Mouse (Mus musculus): ENCODE data around the gene Ank2.

The Ank2 gene

DNA sequence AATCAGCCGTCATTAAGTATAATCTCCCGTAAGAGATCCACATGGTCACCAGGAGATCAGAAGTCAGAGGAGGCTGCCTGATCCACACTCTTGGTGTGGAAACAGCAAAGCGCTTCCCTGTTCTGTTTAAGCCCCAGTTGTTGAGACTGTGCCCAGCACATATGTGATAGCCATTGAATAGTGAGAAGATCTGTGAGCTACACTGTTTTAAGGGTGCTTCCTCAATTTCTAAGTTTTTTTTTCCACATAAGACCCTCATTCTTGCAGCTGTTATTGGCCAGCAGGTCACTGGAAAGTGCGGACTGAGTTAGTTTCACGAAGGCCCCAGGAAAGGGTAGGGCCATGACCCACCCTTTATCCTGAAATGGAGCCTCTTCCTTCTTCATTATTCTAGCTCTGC, 216.9 kb downstream of the Ank2 start:
- no peak for DNase-seq

DNA sequence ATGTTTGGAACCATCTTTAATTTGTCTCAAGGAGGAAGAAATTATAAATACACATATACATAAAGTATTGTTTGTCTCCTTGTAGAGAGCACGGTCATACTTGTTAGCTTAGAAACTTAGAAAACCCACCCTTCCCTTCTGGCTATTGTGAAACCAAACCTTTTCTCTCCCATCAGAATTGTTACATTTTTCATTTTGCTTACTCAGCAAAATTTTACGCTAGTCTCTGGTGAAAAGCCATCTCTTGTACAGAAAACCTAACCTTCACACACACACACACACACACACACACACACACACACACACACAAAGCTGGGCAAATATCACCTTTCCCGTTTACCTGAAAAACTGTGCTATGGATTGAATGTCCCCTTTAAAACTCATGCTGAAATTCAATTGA, 217.8 kb downstream of the Ank2 start:
- DNase-seq = no peak

DNA sequence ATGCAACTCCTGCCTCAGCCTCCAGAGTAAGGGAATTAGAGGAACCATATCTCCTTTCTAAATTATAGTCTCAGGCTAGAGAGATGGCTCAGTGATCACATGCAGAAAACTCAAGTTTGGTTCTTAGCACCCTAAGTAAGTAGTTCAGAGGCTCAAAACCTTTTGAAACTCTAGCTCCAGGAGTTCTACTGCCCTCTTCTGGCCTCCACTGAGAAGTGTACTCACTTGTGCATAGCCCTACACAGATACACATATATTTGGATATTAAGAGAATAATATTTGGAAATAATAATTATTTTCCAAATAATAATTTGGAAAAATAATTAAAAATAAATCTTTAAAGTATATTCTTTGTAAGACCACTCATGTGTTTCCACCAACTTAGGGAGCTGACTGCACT, 218.8 kb downstream of the Ank2 start:
- DNase-seq = no peak

DNA sequence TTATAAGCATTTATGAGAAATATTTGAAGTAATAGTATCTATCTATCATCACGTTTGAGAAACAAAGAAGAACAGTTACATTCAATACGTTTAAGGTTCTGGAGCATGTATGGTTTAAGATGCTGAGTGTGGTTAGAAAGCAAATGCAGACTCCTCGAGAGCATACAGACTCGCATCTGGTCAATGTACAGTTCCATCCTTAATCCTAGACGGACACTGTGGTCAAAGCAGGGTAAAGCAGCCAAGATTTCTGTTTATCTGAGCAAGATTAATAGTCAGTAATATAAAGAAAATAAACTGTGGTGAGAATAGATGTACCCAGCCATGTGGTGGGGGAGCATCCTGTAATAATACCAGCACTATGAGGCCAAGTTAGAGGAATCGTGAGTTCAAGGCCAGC, 223.2 kb downstream of the Ank2 start:
- no peak for DNase-seq

DNA sequence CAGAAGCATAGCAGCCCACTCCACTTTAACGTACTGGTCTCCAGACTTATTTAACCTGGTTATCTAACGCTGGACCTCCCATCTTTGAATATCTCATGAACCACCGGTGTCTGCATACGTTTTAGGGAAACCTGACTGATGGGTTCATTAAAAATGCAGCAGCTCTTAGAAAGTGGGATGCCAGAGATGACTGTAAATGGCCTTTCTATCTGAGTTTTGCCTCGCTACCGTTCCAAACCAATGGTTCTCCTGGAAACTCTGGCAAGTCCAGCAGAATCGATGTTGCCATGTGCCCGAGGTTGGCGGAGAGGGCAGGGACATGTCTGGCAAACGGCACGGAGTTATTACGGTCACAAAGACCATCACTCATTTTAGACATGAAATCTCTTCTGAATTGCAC, 226.3 kb downstream of the Ank2 start:
- no peak for DNase-seq

DNA sequence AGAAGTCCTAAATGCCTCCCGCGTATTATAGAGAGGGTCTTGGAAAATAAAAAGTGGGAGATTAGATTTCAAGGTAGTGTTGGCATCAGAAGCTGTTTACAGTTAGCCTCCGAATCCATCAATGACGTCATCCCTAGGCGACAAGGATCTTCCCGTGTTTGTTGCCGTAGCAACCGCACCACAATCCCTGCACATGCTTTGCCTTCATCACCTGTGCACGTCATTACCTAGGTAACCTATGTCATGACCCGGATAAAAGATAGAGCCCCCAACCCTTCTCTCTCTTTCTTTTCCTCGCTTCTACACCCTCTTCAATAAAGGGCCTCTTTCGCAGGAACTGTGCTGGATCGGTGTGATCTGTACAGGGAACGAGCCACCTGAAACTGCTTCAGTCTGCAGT, 229.5 kb downstream of the Ank2 start:
- no peak for DNase-seq

DNA sequence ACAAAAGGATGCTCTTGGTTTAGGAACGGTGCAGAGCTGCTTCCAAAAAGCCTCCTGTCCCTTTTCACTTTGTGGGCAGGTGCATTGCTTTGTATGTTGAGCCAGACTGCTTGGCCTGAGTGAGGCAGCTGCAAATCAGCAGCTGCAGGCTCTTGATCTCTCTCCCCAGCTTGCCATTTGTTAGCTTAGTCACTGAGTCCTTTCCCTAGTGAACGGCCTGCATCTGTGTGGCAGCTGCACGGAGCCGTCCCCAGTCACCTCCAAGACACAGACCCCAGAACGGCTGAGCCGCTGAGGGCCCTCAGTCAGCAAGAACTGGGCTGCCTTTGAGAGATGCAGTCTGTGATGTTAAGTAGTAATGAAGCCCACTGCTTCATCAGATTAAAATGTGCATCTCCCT, 231.3 kb downstream of the Ank2 start:
- DNase-seq = no peak

DNA sequence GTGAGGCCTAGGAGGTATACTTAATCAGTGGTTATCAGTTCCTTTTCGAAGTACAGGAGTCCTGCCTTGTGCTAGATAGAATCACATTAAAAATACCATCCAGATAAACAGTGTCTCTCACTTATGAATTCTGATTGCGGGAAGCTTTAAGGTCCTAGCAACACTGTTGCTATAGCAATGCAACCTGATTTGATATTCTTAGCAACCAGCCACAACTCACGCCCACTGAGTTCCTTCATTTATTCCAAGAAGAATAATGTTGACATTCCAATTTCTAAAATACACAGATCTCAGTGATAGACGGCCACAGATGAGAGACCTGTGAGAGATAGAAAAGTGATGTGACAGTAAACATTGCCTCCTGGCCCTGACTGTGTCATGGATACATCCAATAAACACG, 233.4 kb downstream of the Ank2 start:
- no peak for DNase-seq

DNA sequence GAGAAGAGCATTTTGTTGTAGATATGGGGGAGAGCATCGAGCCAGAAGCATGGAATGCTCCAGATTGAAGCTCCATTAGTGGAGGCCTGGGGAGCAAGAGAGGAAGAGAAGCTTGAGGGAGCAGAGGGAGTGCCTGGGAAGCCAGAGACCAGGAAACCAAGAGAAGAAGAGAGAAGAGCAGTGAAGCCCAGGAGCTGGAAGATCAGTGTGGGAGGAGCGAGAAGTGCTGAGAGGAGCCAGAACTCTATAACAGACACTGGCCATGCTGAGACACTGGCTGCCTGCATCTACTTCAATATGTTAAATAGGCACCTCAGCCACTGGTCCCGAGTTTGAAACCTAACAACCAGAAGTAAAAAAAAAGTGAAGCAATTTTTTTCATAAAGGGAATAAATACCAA, 234.0 kb downstream of the Ank2 start:
- DNase-seq = no peak

DNA sequence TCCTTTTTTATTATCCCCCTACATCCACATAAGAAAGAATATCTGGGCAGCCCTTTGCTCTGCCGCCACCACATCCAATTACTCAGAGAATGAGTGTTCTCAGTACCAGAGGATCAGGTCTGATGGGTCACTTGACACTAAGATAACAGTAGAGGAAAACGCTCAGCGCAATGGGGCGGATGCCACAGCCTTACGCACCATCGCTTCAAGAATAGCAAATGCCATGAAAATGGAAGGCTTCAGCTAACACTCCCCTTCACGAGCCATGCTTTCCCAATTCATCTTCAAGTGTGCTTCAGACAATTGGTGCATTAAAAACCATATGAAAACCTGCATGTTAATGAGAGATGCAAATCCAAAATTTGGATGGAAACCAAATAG, 238.4 kb downstream of the Ank2 start:
- DNase-seq = peak; percentile 23 to 34

DNA sequence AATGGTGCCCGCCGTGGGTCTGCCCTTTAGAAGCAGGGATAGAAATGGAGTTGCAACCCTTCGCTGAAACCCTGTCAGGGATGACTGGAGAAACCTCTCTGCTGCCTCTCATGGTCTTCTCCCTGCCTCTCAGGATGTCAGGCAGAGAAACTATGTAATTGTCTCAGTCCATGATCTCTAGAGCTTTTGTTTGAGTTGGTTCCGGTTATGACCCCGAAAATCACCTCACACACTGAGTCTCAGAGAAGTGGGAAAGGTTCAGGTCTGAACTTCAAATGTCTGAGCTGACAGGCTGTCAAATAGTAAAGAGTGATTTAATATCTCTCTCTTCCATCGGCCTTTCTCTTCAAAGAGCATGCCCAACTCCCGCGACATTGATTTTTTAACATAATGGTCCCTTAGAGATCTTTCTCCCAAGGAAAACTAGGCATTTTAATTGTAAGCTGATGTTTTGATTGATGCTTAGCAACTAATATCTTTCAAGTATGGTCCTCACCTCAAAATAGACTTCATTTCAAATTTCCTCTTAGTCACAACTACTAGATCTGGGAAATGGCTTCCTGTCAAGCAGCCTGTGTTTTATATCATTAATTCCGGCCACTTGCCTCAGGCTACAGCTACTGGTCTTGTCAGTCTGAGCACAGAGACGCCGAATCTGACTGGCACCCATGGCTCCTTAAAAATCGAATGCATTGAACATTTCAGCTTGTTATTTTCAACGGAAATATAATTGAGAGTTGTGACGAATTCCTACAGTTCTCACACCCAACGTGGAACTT, 239.0 kb downstream of the Ank2 start:
- peak; percentile 15 to 29 for DNase-seq

DNA sequence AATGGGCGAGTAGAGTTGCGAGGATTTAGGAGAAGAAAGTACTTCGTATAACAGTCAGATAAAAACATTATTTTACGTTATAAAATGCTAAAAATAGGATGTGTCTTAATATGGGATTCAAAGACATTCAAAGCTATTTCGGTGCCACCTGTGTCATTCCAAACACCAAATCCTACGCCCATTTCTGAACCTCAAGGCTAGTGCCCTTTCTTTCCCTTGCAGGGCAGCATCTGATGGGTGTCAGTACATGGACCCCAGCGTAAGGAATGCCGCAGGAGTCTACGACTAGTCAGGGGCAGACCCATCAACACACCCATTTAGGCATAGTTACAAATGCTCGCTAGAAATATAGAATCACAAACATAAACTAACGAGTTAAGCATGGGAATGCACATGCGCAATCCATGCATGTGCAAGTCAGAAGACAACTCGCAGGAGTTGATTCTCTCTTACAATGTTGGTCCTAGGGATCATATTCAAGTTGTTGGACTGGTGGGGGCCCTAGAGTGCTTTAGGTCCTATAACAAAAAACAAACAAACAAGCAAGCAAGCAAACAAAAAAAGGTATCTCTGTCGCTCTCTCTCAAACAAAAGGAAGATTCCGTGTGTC, 240.6 kb downstream of the Ank2 start:
- DNase-seq = peak in 1 of 2 experiments; percentile 26

DNA sequence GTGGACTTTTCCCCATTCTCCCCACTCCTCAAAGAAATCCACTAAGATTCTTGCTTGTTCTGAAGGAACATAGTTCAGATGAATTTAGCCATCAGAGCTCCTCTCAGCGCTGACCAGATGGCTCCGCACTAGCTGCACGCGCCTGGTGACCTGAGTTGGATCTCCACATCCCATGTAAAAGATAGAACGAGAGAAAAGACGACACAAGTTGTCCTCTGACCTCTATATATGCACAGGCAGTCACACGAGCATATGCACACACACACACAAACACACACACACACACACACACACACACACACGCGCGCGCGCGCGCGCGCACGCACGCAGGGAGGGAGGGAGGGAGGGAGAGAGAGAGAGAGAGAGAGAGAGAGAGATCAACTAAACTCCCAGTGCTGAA, 241.2 kb downstream of the Ank2 start:
- DNase-seq = peak; percentile 60 to 62

DNA sequence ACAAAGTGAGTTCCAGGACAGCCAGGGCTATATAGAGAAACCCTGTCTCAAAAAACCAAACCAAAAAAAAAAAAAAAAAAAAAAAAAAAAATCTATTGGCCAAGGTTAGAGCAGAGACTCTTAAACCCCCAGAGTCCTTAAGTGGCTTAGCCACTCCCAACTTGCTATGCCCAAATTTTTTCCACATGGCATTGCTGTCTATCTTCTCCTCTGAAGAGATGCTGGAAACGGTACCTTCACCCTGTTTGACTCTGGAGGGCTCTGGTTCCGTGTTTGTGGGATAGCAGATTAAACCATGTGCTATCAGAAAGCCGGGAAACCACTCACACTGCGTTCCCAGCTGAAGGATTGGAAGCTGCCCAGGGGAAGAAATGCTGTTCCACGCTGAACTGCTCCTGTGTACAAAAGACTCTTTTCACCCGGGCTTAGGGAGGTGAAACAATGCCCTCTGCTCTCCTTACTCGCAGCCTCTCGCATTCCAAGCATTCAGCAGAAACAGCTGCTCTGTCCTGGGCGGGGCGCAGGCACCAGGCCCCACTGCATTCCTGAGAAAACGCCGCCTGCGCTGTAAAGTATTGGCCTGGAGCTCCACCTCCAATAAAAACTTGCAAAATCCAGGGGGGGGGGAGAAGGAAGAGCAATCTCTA, 241.7 kb downstream of the Ank2 start:
- DNase-seq = peak; percentile 74 to 75

DNA sequence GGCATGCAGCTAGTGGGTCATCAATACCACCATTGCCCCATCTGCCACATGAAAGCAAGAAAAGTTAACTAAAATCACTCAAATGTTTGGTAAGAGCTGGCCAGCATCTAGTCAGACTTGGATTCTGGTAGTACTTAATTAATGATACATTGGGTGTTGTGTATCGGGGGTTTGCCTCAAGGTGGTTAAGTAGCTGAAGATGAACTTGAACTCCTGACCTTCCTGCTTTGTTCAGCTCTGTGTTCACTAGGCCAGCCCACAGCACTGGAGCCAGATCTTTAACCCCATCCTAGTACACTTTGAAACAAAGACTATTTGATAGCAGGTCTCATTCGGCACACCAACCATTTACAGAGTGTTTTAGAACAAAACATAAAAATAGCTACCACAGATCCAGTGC, 242.5 kb downstream of the Ank2 start:
- DNase-seq = no peak

DNA sequence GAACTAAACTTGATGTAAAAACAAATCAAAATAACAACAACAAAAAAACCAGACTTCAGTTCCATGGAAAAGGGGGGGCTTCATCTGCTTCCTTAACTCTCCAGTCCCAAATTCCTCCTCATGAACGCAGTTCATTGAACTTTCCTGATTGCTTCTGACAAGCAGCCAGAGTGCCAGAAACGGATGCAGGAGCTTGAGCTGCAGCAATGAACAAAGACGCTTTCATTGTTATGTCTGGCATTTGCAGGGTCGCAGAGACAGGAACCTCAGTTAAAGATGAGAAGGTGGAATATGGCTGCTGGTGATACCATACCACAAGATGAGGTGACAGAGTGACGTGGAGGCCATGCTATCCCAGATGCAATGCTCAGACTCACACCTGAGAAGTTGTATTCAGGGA, 248.2 kb downstream of the Ank2 start:
- DNase-seq = no peak

DNA sequence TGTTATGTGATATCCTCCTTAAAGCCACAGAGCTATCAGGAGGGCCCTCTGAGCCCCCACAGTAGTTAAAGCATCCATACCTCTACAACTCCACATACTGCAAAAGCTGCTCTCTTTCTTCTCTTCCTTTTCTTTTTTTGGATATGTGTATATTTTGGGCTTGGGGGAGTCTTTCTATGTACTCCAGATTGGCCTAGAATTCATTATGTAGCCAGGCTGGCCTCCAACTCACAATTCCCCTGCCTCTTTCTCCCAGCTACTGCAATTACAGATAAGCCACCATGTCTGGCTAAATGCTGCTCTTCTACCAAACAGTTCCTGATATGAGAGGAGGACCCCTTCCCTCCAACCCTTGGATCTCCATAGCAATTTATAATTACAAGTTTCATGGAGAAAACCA, 250.5 kb downstream of the Ank2 start:
- DNase-seq = no peak

DNA sequence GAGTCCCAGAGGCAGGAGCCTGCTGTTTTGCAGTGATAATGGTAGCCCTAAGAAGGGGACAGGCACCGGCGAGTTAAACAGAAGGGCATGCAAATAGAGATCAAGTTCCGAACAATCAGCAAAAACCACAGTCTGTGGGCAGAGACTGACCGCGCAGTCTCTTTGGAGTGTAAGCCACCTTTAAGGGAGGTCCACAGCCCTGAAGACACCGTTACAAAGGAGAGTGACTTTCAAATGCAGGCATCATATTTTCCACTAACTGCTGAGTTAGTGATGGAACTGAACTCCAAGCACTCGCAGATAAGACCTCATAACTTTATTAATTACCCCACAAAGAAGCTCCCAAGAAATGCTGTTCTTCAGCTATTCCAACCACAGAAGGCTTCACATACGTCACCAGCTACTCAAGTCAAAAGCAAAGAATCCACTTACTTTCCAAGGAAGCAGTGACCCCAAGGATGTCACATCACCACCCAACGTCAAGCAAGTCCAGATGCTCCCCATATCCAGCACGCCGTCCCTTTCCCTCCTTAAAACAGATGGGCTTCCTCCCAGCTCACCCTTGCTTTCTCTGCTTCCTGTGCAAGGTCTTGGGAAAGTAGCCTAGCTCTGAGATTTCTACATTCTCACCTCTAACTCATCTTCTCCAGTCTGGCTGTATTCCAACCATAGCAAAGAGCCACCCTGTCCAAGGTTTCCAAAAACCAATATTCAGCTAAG, 252.0 kb downstream of the Ank2 start:
- DNase-seq = no peak

DNA sequence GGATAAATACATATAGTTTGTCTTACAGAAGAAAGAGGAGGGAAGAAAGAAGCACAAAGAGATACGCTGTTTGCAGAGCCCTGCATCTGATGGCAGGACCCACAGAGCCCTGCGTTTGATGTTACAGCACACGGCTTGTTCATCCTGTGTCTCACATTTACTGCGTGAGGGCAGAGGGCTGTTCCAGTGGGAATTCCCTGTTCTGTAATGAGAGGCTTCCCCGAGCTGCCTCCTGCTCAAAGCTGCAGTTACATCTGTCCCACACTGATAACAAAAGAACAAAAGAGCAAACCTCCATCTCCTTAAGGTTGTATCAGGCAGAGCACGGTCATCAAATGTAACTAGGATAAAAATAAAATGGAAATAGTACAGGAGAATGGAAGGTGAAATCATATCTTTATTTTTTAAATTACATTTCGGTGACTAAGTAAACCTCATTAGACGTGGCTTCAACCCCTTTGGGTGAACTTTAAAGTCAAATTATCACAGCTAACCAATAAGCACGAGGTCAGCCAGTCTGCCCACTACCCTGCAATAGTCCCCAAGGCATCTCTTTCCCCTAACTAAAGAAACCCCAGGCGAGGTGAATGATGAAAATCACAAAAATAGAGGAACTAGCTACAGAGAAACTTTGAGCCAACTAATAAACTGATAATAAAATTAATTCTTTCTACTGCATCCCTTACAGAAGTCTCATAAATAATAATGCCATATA, 255.1 kb downstream of the Ank2 start:
- no peak for DNase-seq

DNA sequence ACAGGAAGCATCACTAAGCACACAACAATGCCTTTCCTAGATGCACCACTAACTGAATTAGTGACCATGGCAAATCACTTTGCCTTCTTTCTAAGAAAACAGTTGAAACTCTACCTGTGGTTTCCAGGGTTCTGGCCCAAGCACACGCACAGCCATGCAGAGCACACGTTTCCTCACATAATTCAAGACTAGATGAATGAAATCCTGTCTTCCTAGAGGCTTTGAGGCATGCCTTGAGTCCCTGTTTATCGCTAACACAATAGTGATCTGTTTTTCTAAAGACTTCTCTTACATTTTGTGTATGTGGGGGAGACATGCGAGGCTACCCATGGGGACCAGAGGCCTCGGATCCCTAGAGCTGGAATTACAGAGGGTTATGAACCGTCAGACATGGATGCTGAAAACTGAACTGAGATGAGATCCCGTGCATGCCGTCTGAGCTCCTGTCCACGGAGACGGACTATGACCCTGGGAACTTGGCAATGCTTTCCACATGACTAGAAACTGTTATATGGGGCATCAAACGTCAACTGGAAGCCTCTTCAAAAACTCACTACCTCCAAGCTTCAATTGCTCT, 256.8 kb downstream of the Ank2 start:
- no peak for DNase-seq

DNA sequence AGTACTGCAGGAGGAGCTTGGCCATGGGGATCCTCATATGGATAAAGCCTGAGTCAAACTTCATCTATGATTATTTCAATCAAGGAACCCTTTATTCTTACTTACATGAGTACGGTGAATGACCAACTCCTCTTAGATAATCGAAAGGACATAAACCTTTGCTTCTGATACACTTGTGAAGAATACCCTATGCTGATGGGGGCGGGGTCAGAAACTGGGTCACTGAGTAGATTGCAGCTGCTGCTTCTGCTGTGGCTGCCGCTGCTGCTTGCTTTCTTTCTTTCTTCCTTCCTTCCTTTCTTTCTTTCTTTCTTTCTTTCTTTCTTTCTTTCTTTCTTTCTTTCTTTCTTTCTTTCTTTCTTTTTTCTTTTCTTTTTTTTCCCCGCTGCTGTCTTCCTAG, 263.9 kb downstream of the Ank2 start:
- no peak for DNase-seq

Measured in cerebellum, postnatal 10 days (tissue).